Mouse (Mus musculus) limb, embryonic 13.5 days (tissue): ENCODE measurements around the gene Fbxl20. TPM values are rescaled to one million over a fixed set of nuclear protein-coding genes. Genes with fewer than 3 reads are reported as not detected.
"Not testable (repeated sequence)": the region's sequence is repeated elsewhere in the genome, so short reads cannot be mapped to it uniquely, and the experiment has no call there.

Experiments used
- ATAC-seq: fragments of 200-750 bp; cut with Nextera tagmentation; 2 replicates; pipeline ENCODE4 v1.8.0; 2017; ENCODE audit warnings: low read depth, moderate number of reproducible peaks, moderate TSS enrichment; ENCODE audit not compliant: low FRiP score
- H3K27ac ChIP-seq: fragments of 300-500 bp; sonication (generic); 2 replicates; pipeline ENCODE4 v1.5.1; 2015; ENCODE audit warnings: inconsistent platforms, mild to moderate bottlenecking, moderate library complexity
- H3K27me3 ChIP-seq: fragments of 300-500 bp; sonication (generic); 2 replicates; pipeline ENCODE4 v1.6.1; 2015; ENCODE audit warnings: mild to moderate bottlenecking, inconsistent platforms
- H3K36me3 ChIP-seq: fragments of 300-500 bp; sonication (generic); 2 replicates; pipeline ENCODE4 v1.6.1; 2015; ENCODE audit warnings: inconsistent platforms, mild to moderate bottlenecking, moderate library complexity
- H3K4me1 ChIP-seq: fragments of 300-500 bp; sonication (generic); 2 replicates; pipeline ENCODE4 v1.6.1; 2015; ENCODE audit warnings: inconsistent platforms
- H3K4me2 ChIP-seq: fragments of 300-500 bp; sonication (generic); replicated peaks from 2 replicates; pipeline ENCODE4 v1.6.1; 2015; ENCODE audit warnings: inconsistent platforms, mild to moderate bottlenecking, moderate library complexity
- H3K4me3 ChIP-seq: fragments of 300-500 bp; sonication (generic); 2 replicates; pipeline ENCODE4 v1.5.1; 2015; ENCODE audit warnings: moderate library complexity, mild to moderate bottlenecking, inconsistent platforms
- H3K9ac ChIP-seq: fragments of 300-500 bp; sonication (generic); 2 replicates; pipeline ENCODE4 v1.6.1; 2015; ENCODE audit warnings: mild to moderate bottlenecking, inconsistent platforms
- H3K9me3 ChIP-seq: fragments of 300-500 bp; sonication (generic); 2 replicates; pipeline ENCODE4 v1.6.1; 2016; ENCODE audit warnings: inconsistent platforms
- WGBS: fragments of 180-500 bp; shearing (Covaris S2); methylation state at CpG from one replicate; pipeline ENCODE4 v1.1.7; 2015; 5-methylcytosine and 5-hydroxymethylcytosine counted together
- polyA plus RNA-seq: library from polyadenylated mRNA; unstranded; fragments of >200 nt; fragmentation: Nextera tagmentation; extraction: Ambion mirVana; gene quantifications from 2 replicates; pipeline ENCODE4 v1.2.1, GENCODE M21; 2015

The Fbxl20 gene
- 28.0 and 28.4 TPM in 2 replicates for polyA plus RNA-seq

DNA sequence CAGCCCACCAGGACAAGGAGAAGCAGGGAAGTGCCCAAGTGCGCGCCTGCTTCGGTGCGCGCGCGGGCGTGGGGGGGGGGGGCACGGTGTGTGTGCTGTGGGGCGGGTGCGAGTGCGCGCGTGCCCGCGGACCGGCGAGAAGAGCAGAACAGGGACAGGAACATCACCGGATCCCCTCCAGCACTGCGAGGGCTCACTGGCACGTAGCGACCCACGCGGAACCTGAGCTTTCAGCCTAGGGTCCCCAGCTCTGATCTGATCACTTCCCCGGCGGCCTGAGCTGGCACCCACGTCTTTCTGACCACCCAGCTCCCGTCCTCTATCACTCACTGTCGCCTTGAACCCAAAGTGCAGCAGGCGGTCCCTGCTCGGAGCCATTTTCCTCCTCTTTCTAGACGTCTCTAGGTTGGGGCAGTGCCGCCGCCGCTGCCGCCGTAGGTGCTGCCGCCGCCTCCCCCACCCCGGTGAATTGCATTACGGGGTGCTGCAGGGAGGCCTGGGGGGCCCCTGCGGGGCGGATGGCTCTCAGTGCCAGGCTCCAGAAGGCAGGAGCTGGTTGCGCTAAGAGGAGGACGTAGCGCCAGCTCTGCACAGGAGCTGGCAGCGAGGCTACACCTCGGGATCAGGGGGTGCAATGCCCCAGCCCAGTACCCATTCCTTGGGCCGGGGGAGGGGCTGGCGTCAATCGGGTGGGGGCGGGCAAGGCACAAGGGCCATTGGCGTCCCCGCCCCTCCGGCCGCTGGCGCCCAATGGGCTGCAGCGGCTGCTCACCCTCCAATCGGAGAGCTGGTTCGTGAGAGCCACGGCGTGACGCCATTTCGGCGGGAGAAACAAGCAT, at the start of gene Fbxl20:
Gene Fbxl20 (minus strand): TSS at position 618 of the 839 bp plus-strand sequence.
- H3K9me3 ChIP-seq, result no peaks in the 10 kb centered on the region
- WGBS, result under 1% methylated on average over 59 of the region's 65 CpGs
- peak; percentile 91 for ATAC-seq

GRCm38 (mm10) chr11:98192901-98193805, 43.0 kb upstream of the Fbxl20 start, which contains the start of gene Med1:
Gene Med1, minus strand, starts transcription at chr11:98193293.
- Histone ChIP-seq H3K4me3 (peak within 1 kb of the TSS; percentile 81), H3K9me3 (no peaks in the 10 kb centered on the region), H3K27me3 (no peaks in the 10 kb centered on the region), H3K36me3 (peaks cover 26% of the 10 kb centered on the region), H3K9ac (peak within 1 kb of the TSS; percentile 86), H3K4me2 (peak within 1 kb of the TSS; percentile 88), H3K27ac (peak within 1 kb of the TSS; percentile 89), H3K4me1 (peaks cover 14% of the 10 kb centered on the region)
- peak; percentile 99 for ATAC-seq
- under 1% methylated on average over 53 of the region's 53 CpGs for WGBS

More for the DNA sequence above, at the start of gene Fbxl20:
- Histone ChIP-seq H3K4me3 (peak within 1 kb of the TSS; percentile 98), H3K4me1 (peaks cover 25% of the 10 kb centered on the region), H3K36me3 (peaks cover 13% of the 10 kb centered on the region), H3K27ac (peak within 1 kb of the TSS; percentile 87), H3K4me2 (peak within 1 kb of the TSS; percentile 90), H3K27me3 (no peaks in the 10 kb centered on the region), H3K9ac (peak within 1 kb of the TSS; percentile 94)

- Histone ChIP-seq H3K9ac (no peak overlapping the region), H3K36me3 (peaks cover 47% of the 10 kb centered on the region)
- no peak for ATAC-seq
Observed at GRCm38 (mm10) chr11:98190820-98191219, 40.6 kb upstream of the Fbxl20 start.

DNA sequence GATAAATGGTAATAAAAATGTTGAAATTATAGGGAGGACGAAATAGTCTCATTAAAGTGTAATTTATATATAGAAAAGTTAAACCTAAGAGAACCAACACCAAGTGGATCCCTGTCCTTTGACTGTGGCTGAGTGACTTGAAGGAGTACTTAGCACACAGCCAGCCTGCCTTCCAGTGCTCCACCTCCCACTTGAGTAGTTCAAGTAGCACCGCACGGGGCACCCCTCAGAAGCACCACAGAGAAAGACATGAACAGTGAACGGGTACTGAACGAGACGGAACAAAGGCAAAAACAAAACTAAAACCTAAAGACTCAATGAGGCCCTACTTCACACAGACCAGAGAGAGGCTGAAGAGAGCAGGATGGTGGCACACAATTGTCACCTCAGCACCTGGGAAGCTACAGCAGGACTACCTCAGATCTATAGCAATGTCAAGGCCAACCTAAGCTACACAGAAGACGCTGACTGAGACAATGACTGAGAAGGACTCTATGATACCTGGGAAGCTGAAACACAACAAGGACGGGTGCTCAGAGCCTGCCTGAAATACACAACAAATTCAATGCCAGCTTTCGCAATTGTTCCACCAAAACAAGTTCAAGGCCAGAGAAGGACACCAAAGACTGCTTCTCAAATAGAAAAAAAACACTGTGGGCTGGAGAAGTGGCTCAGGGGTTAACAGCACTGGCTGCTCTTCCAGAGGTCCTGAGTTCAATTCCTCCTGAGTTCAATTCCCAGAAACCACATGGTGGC, 37.6 kb upstream of the Fbxl20 start:
- Histone ChIP-seq H3K27me3 (no peaks in the 10 kb centered on the region), H3K9ac (no peak overlapping the region), H3K9me3 (no peaks in the 10 kb centered on the region), H3K4me3 (no peak overlapping the region), H3K4me2 (no peak overlapping the region), H3K4me1 (peaks cover 14% of the 10 kb centered on the region), H3K27ac (no peak overlapping the region), H3K36me3 (peaks cover 72% of the 10 kb centered on the region)
- WGBS, result 94% methylated on average over 9 of the region's 9 CpGs
- no peak for ATAC-seq

More at GRCm38 (mm10) chr11:98190820-98191219, 40.6 kb upstream of the Fbxl20 start:
- Histone ChIP-seq H3K27ac (no peak overlapping the region), H3K4me3 (no peak overlapping the region), H3K27me3 (no peaks in the 10 kb centered on the region), H3K9me3 (no peaks in the 10 kb centered on the region), H3K4me2 (no peak overlapping the region), H3K4me1 (peaks cover 14% of the 10 kb centered on the region)
- WGBS, result 89% methylated on average over 5 of the region's 5 CpGs

DNA sequence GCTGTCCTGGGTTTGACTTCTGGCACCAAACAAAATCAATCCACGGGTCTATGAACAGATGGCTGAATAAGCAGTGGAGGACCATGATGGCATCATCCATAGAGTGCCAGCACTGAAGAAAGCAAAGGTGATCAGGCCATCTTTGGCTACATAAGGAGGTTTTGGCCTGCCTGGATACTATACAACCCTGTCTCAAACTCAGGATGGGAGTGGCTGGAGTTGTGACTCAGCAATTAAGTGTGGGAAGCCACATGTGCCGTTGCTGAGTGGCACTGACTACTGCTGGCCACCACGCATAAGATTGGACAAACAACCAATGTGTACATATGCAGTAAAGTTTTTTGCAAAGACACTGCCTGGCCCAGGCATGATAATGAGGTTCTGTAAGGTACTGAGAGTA, 31.9 kb upstream of the Fbxl20 start:
- H3K27ac ChIP-seq, H3K4me2 ChIP-seq, H3K27me3 ChIP-seq, H3K9ac ChIP-seq, H3K9me3 ChIP-seq, H3K4me3 ChIP-seq, ATAC-seq, H3K4me1 ChIP-seq: not testable (repeated sequence)
- 95% methylated on average over 3 of the region's 3 CpGs for WGBS
- peaks cover 89% of the 10 kb centered on the region for H3K36me3 ChIP-seq

DNA sequence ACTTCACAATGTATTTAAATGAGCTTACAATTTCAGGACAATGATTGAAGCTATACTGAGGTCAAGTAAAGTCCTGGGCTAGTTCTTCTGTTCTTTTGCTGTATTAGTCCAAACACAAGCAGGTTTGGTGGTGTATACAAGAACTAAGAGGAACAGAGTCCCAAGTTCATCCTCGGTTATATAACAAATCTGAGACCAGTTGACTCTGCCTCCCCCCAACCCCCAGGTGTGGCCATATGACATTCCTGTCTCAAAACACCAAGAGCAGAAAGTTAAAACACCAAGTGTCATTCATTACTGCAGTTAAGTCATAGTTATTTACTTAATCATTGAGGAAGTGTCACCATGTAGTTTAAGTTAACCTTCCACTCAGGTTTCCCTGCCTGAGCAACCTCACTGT, 18.2 kb upstream of the Fbxl20 start:
- Histone ChIP-seq H3K27me3 (no peaks in the 10 kb centered on the region), H3K9me3 (no peaks in the 10 kb centered on the region), H3K36me3 (peaks cover 84% of the 10 kb centered on the region), H3K4me3 (no peak overlapping the region), H3K9ac (no peak overlapping the region), H3K4me2 (no peak overlapping the region), H3K27ac (no peak overlapping the region), H3K4me1 (no peaks in the 10 kb centered on the region)
- 72% methylated on average over 1 of the region's 1 CpGs for WGBS
- ATAC-seq, result no peak

DNA sequence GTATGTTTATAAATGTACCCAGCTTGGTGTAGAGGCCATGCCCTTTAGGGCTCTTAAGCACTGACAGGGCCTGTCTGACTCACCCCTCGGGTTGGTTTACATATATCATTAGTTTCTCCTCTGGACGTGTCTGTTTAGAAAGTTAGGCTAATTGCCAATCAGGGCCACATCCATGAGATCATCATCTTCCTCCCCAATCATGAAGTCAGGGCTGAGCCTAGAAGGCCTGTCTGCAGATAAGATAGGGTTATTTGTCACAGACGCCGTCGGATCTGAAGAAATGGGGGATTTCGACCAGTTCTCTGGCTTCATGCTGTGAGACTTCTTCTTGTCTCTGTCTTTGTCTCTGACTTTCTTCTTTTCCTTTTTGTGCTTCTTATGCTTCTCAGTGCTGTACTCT, 4.9 kb upstream of the Fbxl20 start:
- Histone ChIP-seq H3K4me2 (no peak overlapping the region), H3K27ac (no peak overlapping the region), H3K36me3 (peaks cover 61% of the 10 kb centered on the region), H3K9me3 (no peaks in the 10 kb centered on the region), H3K4me1 (no peaks in the 10 kb centered on the region), H3K4me3 (no peak overlapping the region), H3K27me3 (no peaks in the 10 kb centered on the region), H3K9ac (no peak overlapping the region)
- ATAC-seq, result no peak
- 86% methylated on average over 6 of the region's 6 CpGs for WGBS

DNA sequence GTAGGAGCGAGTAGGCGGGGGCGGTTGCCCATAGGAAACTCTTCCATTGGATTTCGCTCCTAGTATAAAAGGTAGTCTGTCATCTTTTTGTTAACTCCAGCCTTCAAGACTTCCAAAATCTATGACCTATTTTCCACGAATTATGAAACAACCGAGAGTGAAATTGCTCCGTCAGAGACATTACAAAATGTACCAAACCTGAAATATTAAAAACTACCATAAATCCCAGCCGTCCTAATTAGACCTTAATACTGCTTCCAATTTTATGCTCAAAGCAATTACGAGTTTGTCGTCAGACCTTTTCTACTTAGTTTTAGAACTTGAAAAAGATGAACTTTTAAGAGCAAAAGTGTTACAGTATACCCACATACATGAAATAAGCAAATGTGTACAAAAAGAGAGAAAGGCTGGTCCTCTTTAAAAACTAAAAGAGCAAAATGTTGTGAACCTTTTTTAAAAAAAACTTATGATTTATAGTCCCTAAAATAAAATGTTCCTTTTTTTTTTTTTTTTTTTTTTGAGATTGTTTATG, 488 bp upstream of the Fbxl20 start:
- no peak for ATAC-seq
- H3K4me1 ChIP-seq, result peaks cover 25% of the 10 kb centered on the region
- H3K27ac ChIP-seq, result no peak overlapping the region
- no peak overlapping the region for H3K9ac ChIP-seq
- H3K4me3 ChIP-seq, result peak overlapping the region; percentile 98
- no peaks in the 10 kb centered on the region for H3K9me3 ChIP-seq
- H3K36me3 ChIP-seq, result peaks cover 20% of the 10 kb centered on the region
- WGBS, result 8% methylated on average over 10 of the region's 10 CpGs
- no peaks in the 10 kb centered on the region for H3K27me3 ChIP-seq
- peak overlapping the region; percentile 90 for H3K4me2 ChIP-seq

DNA sequence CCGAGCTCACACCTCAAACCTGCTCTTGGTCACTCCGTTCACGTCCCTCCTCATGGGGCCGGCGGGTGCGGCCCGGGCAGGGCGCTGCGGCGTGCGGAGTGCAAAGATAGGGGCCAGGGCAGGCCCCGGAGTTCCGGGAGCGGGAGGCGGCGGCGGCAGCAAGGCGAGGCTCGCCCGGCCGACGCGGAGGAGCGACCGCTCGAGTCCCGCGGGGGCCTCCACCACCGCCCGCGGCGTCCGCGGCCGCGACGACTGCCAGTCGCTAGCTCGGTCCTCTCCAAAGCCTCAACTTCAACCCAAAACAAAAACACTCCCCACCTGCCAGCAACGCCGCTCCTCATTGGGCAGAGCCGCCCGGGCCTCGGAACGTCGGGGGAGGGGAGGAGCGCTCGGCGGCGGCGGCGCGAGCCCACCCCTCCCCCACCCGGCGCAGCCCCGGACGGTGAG, 876 bp downstream of the Fbxl20 start:
- peak overlapping the region; percentile 94 for H3K9ac ChIP-seq
- peak overlapping the region; percentile 87 for H3K27ac ChIP-seq
- H3K36me3 ChIP-seq, result peaks cover 6% of the 10 kb centered on the region; the same call in 1 of the 2 replicates
- H3K4me2 ChIP-seq, result peak overlapping the region; percentile 90
- H3K4me3 ChIP-seq, result peak overlapping the region; percentile 98
- H3K4me1 ChIP-seq, result peaks cover 25% of the 10 kb centered on the region
- peak; percentile 87 for ATAC-seq
- H3K9me3 ChIP-seq, result no peaks in the 10 kb centered on the region
- no peaks in the 10 kb centered on the region for H3K27me3 ChIP-seq
- 0% methylated on average over 17 of the region's 57 CpGs for WGBS

GRCm38 (mm10) chr11:98148551-98149301, 1.5 kb downstream of the Fbxl20 start:
- Histone ChIP-seq H3K27ac (peak overlapping the region; percentile 87), H3K9ac (peak overlapping the region; percentile 94), H3K9me3 (no peaks in the 10 kb centered on the region), H3K4me3 (peak overlapping the region; percentile 98), H3K4me1 (peaks cover 25% of the 10 kb centered on the region), H3K27me3 (no peaks in the 10 kb centered on the region), H3K36me3 (peaks cover 1% of the 10 kb centered on the region; the same call in 1 of the 2 replicates), H3K4me2 (peak overlapping the region; percentile 90)
- ATAC-seq, result no peak
- 3% methylated on average over 42 of the region's 45 CpGs for WGBS

DNA sequence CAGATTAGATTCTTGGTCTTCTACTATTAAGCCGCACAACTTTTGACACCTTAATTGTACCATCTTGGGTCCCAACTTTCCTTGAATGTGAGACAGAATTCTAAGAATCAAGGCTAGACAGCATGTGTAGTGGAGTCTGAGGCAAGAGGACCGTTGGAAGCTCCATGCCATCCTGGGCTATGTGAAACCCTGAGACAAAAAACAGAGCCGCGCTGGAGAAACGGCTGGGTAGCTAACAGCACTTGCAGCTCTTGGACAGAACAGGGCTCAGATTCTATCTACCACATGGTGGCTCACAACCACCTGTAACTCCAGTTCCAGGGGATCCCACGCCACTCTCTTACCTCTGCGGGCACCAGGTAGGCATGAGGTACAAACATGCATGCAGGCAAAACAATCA, 4.3 kb downstream of the Fbxl20 start:
- no peak for ATAC-seq
- no peak overlapping the region for H3K27ac ChIP-seq
- no peak overlapping the region for H3K4me3 ChIP-seq
- H3K27me3 ChIP-seq, result no peaks in the 10 kb centered on the region
- peaks cover 25% of the 10 kb centered on the region for H3K4me1 ChIP-seq
- no peaks in the 10 kb centered on the region for H3K9me3 ChIP-seq
- H3K36me3 ChIP-seq, result peaks cover 11% of the 10 kb centered on the region
- no peak overlapping the region for H3K9ac ChIP-seq
- no peak overlapping the region for H3K4me2 ChIP-seq
- WGBS, result 82% methylated on average over 7 of the region's 7 CpGs
